ENCODE assay signal across 14 mouse cellular contexts in genomic region chr2:71749367-71750086, GRCm38 (mm10). TPM values are rescaled to one million over a fixed set of nuclear protein-coding genes. Genes with fewer than 3 reads are reported as not detected.
DNase-seq lines count a peak whose midpoint lies in the region; ATAC-seq and TF ChIP-seq lines count a peak whose summit lies in the region.
"Had no signal": no experiment of that assay in that cellular context is flagged by ENCODE, and none has a peak within 500 bp of the region (broad histone marks: within the 10 kb centered on the region; RNA-seq: fewer than 3 reads in every experiment).

No protein-coding gene starts in this region.

- H3K36me3 ChIP-seq in forebrain, embryonic 16.5 days (ENCODE audit: control insufficient read depth, insufficient read depth), result no peaks in the 10 kb centered on the region
- H3K36me3 ChIP-seq: heart, embryonic 13.5 days had no signal

- H3K4me1 ChIP-seq in forebrain, embryonic 16.5 days (replicated peaks; ENCODE audit: control insufficient read depth, insufficient read depth, low read length), result peaks cover 27% of the 10 kb centered on the region

- TF ChIP-seq POLR2A in brain, embryonic 14.5 days (IDR thresholded peaks at IDR 0.05; ENCODE audit: borderline replicate concordance, extremely low read depth, insufficient read depth, insufficient read length, poor library complexity, severe bottlenecking), result no peak

- peak overlapping the region; percentile 31 for H3K4me2 ChIP-seq in forebrain, embryonic 16.5 days (ENCODE audit: low read length)
- H3K4me2 ChIP-seq: heart, embryonic 13.5 days had no signal

- H3K27ac ChIP-seq in forebrain, embryonic 16.5 days (ENCODE audit: low read length), result no peak overlapping the region
- H3K27ac ChIP-seq: heart, embryonic 13.5 days; kidney, postnatal 0 days had no signal

- no peak overlapping the region for H3K9ac ChIP-seq in forebrain, embryonic 16.5 days (replicated peaks; ENCODE audit: low read depth, low read length)
- H3K9ac ChIP-seq: heart, embryonic 13.5 days had no signal

- H3K27me3 ChIP-seq in forebrain, embryonic 16.5 days (replicated peaks; ENCODE audit: control insufficient read depth, insufficient read depth, low read length), result no peaks in the 10 kb centered on the region
- H3K27me3 ChIP-seq: heart, embryonic 13.5 days had no signal

- 17% methylated on average over 13 of the region's 13 CpGs for WGBS in forebrain, embryonic 16.5 days

- ATAC-seq in forebrain, embryonic 16.5 days, result no peak
- ATAC-seq in megakaryocyte, adult 5-6 weeks (ENCODE audit: poor library complexity, severe bottlenecking), result 0 out of 2 replicates have a peak, but pooled peaks have one; percentile 27

- TF ChIP-seq CTCF in brain, embryonic 14.5 days (IDR thresholded peaks at IDR 0.05; ENCODE audit: borderline replicate concordance, extremely low read depth, insufficient read depth, insufficient read length), result no peak

- H3K4me3 ChIP-seq in forebrain, embryonic 16.5 days (replicated peaks; ENCODE audit: low read length), result peak overlapping the region; percentile 5; the same call in 1 of the 2 replicates
- H3K4me3 ChIP-seq: heart, embryonic 13.5 days; myocyte had no signal

- peak; percentile 54 for DNase-seq in 416B (ENCODE audit: low read depth)
- DNase-seq in brain, embryonic 14.5 days (ENCODE audit: low read depth), result peak; percentile 61
- no peak for DNase-seq in c-Kit-positive CD71-positive TER-119-positive erythroid progenitor cells, embryonic 14.5 days (ENCODE audit: low spot score)
- no peak for DNase-seq in adrenal gland, postnatal 14 days
- no peak for DNase-seq in adipocyte (ENCODE audit: low spot score)
- no peak for DNase-seq in adrenal gland, adult 8-10 months
- DNase-seq: cerebellum, adult 8-10 months; lung, adult 2 months; right cerebral cortex, postnatal 14 days had no signal

- H3K9me3 ChIP-seq in forebrain, embryonic 16.5 days (ENCODE audit: control insufficient read depth, low read length), result no peaks in the 10 kb centered on the region
- H3K9me3 ChIP-seq: heart, embryonic 13.5 days had no signal

RNA-seq across cellular contexts. Expression of gene Itga6, which starts 4.1 kb away (rescaled TPM):
- polyA plus RNA-seq in brain, embryonic 14.5 days (2012; rRNA removed), result 30.7 and 36.8 TPM in 2 replicates
- polyA plus RNA-seq in forebrain, embryonic 16.5 days (2015; fragmentation: Nextera tagmentation; extraction: Ambion mirVana), result 21.6 and 23.7 TPM in 2 replicates
- 16.0 and 17.4 TPM in 2 replicates for total RNA-seq in megakaryocyte, adult 5-6 weeks (2015)
- total RNA-seq in megakaryocyte, adult 5-6 weeks (2017), result 15.3 and 16.5 TPM in 2 replicates
- 172 and 173 TPM in 2 replicates for total RNA-seq in adrenal gland, postnatal 14 days (2021)
- 100 to 1,000 TPM; 103 to 167 (median 141) TPM for total RNA-seq in adrenal gland, adult 8-10 months (2022)

Comparison
In these comparisons a context has a peak if more than half of its experiments do, and no peak if none do; other contexts are left out.
1. DNase-seq: peak in 416B (single experiment) and brain, embryonic 14.5 days (single experiment); none in c-Kit-positive CD71-positive TER-119-positive erythroid progenitor cells, embryonic 14.5 days (single experiment), adrenal gland, postnatal 14 days (single experiment), adipocyte (single experiment) and adrenal gland, adult 8-10 months (single experiment).